Mouse (Mus musculus): ENCODE results near the gene Pitpnc1. TPM values are rescaled to one million over a fixed set of nuclear protein-coding genes. Genes with fewer than 3 reads are reported as not detected.

The Pitpnc1 gene
- polyA plus RNA-seq, 1 experiment from 2014 or later, result 5.0 TPM

DNA sequence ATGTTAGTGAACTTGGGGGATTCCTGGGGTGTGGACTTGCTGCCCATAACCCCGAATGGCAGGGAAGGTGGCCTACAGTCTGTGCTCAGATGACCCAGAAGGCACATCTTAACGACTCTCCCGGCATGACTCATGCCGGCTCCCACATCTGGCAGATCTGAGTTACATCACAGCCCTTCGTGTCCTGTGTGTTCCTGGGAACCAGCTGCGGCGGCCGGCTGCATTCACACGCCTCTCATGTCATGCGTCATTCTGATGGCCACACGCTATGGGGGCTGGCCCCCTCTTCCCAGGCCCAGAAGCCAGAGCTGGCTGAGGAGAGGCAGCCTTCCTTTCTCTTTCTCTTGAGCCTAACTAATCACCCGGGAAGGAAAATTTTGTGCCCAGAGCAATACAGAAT, 94.2 kb downstream of the Pitpnc1 start:
- H3K27me3 ChIP-seq (ENCODE audit: control insufficient read depth, insufficient read depth, low read length), result no peaks in the 10 kb centered on the region
- H3K4me1 ChIP-seq (replicated peaks; ENCODE audit: control insufficient read depth, insufficient read depth), result no peaks in the 10 kb centered on the region
- DNase-seq (ENCODE audit: low spot score) (peak; percentile 53), ATAC-seq (ENCODE audit: low FRiP score, low TSS enrichment) (peak; percentile 88)
- H3K4me2 ChIP-seq (replicated peaks; ENCODE audit: low read depth), result peak overlapping the region; percentile 11; the same call in 1 of the 2 replicates
- no peaks in the 10 kb centered on the region for H3K36me3 ChIP-seq (ENCODE audit: control insufficient read depth, insufficient read depth, low read length)
- no peak overlapping the region for H3K4me3 ChIP-seq (ENCODE audit: low read depth, low read length)
- no peak overlapping the region for H3K9ac ChIP-seq (ENCODE audit: low read length)
- 45% methylated on average over 12 of the region's 12 CpGs for WGBS
- H3K27ac ChIP-seq (replicated peaks), result 0 out of 2 replicates have a peak overlapping the region, but pooled peaks have one; percentile 1
- TF ChIP-seq EP300 (optimal IDR thresholded peaks at IDR 0.05) (no peak), CTCF (IDR thresholded peaks at IDR 0.05; ENCODE audit: low read depth) (no peak)
- H3K9me3 ChIP-seq (ENCODE audit: control insufficient read depth, low read length), result no peaks in the 10 kb centered on the region

DNA sequence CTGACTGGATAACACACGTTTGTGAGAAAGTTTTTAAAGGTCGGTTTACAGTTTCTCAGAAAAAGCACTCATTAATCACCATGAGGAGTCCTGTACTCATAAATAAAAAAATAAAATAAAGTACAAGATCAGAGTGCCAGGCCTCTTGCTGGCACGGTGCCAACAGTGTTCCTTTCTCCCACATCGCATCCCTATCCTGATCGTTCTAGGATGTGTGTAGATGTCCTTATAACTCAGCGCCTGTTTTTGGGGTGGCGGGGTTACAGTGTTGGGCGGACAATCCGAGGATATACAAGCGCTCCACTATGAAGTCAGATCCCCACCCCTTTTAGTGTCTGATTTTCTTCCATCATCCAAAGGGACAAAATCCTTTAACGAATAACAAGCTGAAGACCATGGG, 94.7 kb downstream of the Pitpnc1 start:
- TF ChIP-seq CTCF (IDR thresholded peaks at IDR 0.05; ENCODE audit: low read depth) (no peak), EP300 (optimal IDR thresholded peaks at IDR 0.05) (no peak)
- H3K4me2 ChIP-seq (replicated peaks; ENCODE audit: low read depth), result no peak overlapping the region
- ATAC-seq (ENCODE audit: low FRiP score, low TSS enrichment) (no peak), DNase-seq (ENCODE audit: low spot score) (no peak)
- no peaks in the 10 kb centered on the region for H3K36me3 ChIP-seq (ENCODE audit: control insufficient read depth, insufficient read depth, low read length)
- H3K27ac ChIP-seq (replicated peaks), result no peak overlapping the region
- no peak overlapping the region for H3K4me3 ChIP-seq (ENCODE audit: low read depth, low read length)
- H3K9me3 ChIP-seq (ENCODE audit: control insufficient read depth, low read length), result no peaks in the 10 kb centered on the region
- no peak overlapping the region for H3K9ac ChIP-seq (ENCODE audit: low read length)
- no peaks in the 10 kb centered on the region for H3K4me1 ChIP-seq (replicated peaks; ENCODE audit: control insufficient read depth, insufficient read depth)
- WGBS, result 67% methylated on average over 11 of the region's 11 CpGs
- H3K27me3 ChIP-seq (ENCODE audit: control insufficient read depth, insufficient read depth, low read length), result no peaks in the 10 kb centered on the region

DNA sequence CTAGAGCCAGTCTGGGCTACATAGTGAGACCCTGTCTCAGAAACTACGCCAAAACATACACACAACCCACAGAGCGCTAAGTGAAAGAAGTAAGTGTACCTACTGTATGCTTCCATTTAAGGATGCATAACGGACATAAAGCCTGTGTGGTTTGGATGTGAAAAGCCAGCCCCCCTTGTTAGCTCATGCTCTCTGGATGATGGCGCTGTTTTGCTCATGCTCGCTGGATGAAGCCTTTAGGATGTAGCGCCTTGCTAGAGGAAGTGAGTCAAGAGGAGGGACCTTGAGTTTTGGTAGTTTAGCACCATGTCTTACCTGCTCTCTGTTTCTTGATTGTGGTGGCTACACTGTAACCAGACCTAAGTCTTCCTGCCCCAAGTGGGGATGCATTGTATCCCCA, 96.9 kb downstream of the Pitpnc1 start:
- no peak overlapping the region for H3K4me2 ChIP-seq (replicated peaks; ENCODE audit: low read depth)
- WGBS, result 92% methylated on average over 6 of the region's 6 CpGs
- no peak for ATAC-seq (ENCODE audit: low FRiP score, low TSS enrichment)
- DNase-seq (ENCODE audit: low spot score), result no peak
- TF ChIP-seq EP300 (optimal IDR thresholded peaks at IDR 0.05) (no peak), CTCF (IDR thresholded peaks at IDR 0.05; ENCODE audit: low read depth) (no peak)
- H3K27ac ChIP-seq (replicated peaks), result no peak overlapping the region
- H3K4me1 ChIP-seq (replicated peaks; ENCODE audit: control insufficient read depth, insufficient read depth), result no peaks in the 10 kb centered on the region
- no peaks in the 10 kb centered on the region for H3K27me3 ChIP-seq (ENCODE audit: control insufficient read depth, insufficient read depth, low read length)
- no peaks in the 10 kb centered on the region for H3K9me3 ChIP-seq (ENCODE audit: control insufficient read depth, low read length)
- H3K9ac ChIP-seq (ENCODE audit: low read length), result no peak overlapping the region
- no peak overlapping the region for H3K4me3 ChIP-seq (ENCODE audit: low read depth, low read length)
- no peaks in the 10 kb centered on the region for H3K36me3 ChIP-seq (ENCODE audit: control insufficient read depth, insufficient read depth, low read length)

DNA sequence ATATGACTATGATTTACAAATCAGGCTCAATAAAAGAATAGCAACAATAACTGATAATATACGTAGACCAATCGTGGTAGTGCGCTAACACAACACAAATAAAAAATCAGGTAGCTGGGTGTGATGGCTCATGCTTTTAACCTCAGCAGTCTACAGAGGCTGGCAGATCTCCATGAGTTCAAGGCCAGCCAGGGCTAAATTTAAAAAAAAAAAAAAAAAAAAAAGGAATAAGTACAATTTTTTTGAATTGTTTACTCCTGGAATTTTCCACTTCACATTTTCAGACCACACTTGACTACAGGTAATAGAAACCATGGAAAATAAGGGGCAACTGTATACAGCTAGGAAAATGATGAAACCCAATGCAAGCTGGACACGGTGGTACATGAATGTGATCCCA, 97.3 kb downstream of the Pitpnc1 start:
- H3K4me1 ChIP-seq (replicated peaks; ENCODE audit: control insufficient read depth, insufficient read depth), result no peaks in the 10 kb centered on the region
- ATAC-seq (ENCODE audit: low FRiP score, low TSS enrichment) (no peak), DNase-seq (ENCODE audit: low spot score) (no peak)
- no peaks in the 10 kb centered on the region for H3K9me3 ChIP-seq (ENCODE audit: control insufficient read depth, low read length)
- no peaks in the 10 kb centered on the region for H3K27me3 ChIP-seq (ENCODE audit: control insufficient read depth, insufficient read depth, low read length)
- TF ChIP-seq CTCF (IDR thresholded peaks at IDR 0.05; ENCODE audit: low read depth), result no peak
- TF ChIP-seq EP300 (optimal IDR thresholded peaks at IDR 0.05), result no peak
- no peaks in the 10 kb centered on the region for H3K36me3 ChIP-seq (ENCODE audit: control insufficient read depth, insufficient read depth, low read length)
- no peak overlapping the region for H3K4me2 ChIP-seq (replicated peaks; ENCODE audit: low read depth)
- no peak overlapping the region for H3K9ac ChIP-seq (ENCODE audit: low read length)
- 87% methylated on average over 4 of the region's 4 CpGs for WGBS
- H3K4me3 ChIP-seq (ENCODE audit: low read depth, low read length), result no peak overlapping the region
- H3K27ac ChIP-seq (replicated peaks), result no peak overlapping the region

DNA sequence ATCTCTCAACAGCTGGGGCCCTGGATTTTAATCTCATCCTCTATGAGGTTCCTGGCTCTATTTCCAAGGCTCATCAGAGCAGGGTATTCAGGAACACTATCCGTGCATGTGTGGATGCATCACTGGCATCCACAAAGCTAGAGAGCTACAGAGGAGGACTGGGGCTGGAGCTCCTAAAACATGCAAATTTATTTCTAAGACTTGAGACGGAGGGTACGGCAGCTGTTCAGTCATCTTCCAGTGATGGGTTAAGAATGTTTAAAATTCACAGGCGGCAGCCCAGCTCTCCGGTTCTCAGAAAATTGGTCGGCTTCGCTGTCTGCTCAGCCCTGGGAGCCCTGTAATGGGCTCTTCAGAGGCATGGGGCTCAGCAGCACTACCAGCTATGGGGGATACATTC, 97.8 kb downstream of the Pitpnc1 start:
- Histone ChIP-seq H3K9ac (ENCODE audit: low read length) (no peak overlapping the region), H3K4me2 (replicated peaks; ENCODE audit: low read depth) (no peak overlapping the region), H3K27ac (replicated peaks) (no peak overlapping the region), H3K4me1 (replicated peaks; ENCODE audit: control insufficient read depth, insufficient read depth) (no peaks in the 10 kb centered on the region), H3K36me3 (ENCODE audit: control insufficient read depth, insufficient read depth, low read length) (no peaks in the 10 kb centered on the region), H3K4me3 (ENCODE audit: low read depth, low read length) (no peak overlapping the region), H3K27me3 (ENCODE audit: control insufficient read depth, insufficient read depth, low read length) (no peaks in the 10 kb centered on the region), H3K9me3 (ENCODE audit: control insufficient read depth, low read length) (no peaks in the 10 kb centered on the region)
- WGBS, result 55% methylated on average over 7 of the region's 7 CpGs
- TF ChIP-seq CTCF (IDR thresholded peaks at IDR 0.05; ENCODE audit: low read depth) (no peak), EP300 (optimal IDR thresholded peaks at IDR 0.05) (no peak)
- DNase-seq (ENCODE audit: low spot score) (no peak), ATAC-seq (ENCODE audit: low FRiP score, low TSS enrichment) (no peak)

DNA sequence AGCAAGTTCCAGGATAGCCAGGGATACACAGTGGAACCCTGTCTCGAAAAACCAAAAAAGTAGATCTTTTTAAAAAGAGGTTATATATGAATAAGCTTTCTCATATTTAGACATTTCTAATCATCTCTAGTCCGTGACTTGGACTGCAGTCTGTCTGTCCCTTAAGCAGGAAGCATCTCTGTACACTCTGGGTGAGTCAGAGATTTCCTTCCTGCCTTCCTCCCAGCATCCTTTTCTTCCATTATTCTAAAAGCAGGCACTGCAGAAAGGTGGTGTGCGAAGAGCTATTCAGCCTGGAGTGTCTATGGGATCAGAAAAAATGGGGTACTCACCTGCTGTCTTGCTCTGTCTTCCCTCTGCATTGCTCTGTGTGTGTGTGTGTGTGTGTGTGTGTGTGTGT, 100.0 kb downstream of the Pitpnc1 start:
- no peaks in the 10 kb centered on the region for H3K9me3 ChIP-seq (ENCODE audit: control insufficient read depth, low read length)
- DNase-seq (ENCODE audit: low spot score), result no peak
- no peaks in the 10 kb centered on the region for H3K36me3 ChIP-seq (ENCODE audit: control insufficient read depth, insufficient read depth, low read length)
- 80% methylated on average over 3 of the region's 3 CpGs for WGBS
- no peak overlapping the region for H3K9ac ChIP-seq (ENCODE audit: low read length)
- no peak for TF ChIP-seq CTCF (IDR thresholded peaks at IDR 0.05; ENCODE audit: low read depth)
- no peak for TF ChIP-seq EP300 (optimal IDR thresholded peaks at IDR 0.05)
- H3K27me3 ChIP-seq (ENCODE audit: control insufficient read depth, insufficient read depth, low read length), result no peaks in the 10 kb centered on the region
- no peak for ATAC-seq (ENCODE audit: low FRiP score, low TSS enrichment)
- no peak overlapping the region for H3K27ac ChIP-seq (replicated peaks)
- no peak overlapping the region for H3K4me2 ChIP-seq (replicated peaks; ENCODE audit: low read depth)
- H3K4me3 ChIP-seq (ENCODE audit: low read depth, low read length), result no peak overlapping the region
- H3K4me1 ChIP-seq (replicated peaks; ENCODE audit: control insufficient read depth, insufficient read depth), result no peaks in the 10 kb centered on the region

Data from stomach, postnatal 0 days (tissue).